Mouse (Mus musculus) layer of hippocampus, postnatal 14 days (tissue): ENCODE measurements around the gene Tmprss11b. TPM values are rescaled to one million over a fixed set of nuclear protein-coding genes. Genes with fewer than 3 reads are reported as not detected.
A peak's percentile ranks its signal among the peaks of the same experiment; 100 is the strongest.

ENCODE experiments used
- DNase-seq, 2 experiments: peaks; one replicate each; pipeline ENCODE4 v3.0.0; 2021 to 2022; ENCODE audit warnings: low spot score in 2 of 2, mixed read lengths in 1 of 2
- long read RNA-seq, 2 experiments: library from polyadenylated mRNA; stranded (forward); transcript quantifications; one replicate each; pipeline ENCODE4 v2.0.0; 2021
- total RNA-seq, 2 experiments: library from RNA; stranded (reverse); gene quantifications; 2 replicates each; pipeline ENCODE4 v1.2.3; 2021

Tmprss11b gene
- not detected for total RNA-seq
- long read RNA-seq, experiment 1, result 0 reads
- long read RNA-seq, experiment 2, result 0 reads

DNA sequence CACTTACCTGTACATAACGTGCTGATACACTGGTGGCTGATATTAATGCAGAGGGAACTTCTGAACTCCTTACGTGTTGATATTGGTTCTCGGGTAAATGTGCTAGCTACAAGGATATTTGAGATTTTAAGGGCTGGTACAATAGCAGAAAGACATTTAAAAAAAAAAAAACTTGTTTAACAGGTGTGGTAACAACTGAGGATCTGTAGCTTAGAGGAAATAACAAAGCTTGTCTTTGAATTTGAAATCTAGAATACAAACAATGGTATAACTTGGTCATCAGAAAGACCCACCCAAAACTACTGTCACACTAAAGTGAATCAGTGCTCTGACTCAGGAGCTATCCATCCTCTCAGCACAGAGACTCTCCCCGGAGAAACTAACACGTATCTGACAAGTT, at the start of gene Tmprss11b:
Gene Tmprss11b, minus strand, starts transcription at position 101 of the 400 bp plus-strand sequence.
- no peak for DNase-seq

DNA sequence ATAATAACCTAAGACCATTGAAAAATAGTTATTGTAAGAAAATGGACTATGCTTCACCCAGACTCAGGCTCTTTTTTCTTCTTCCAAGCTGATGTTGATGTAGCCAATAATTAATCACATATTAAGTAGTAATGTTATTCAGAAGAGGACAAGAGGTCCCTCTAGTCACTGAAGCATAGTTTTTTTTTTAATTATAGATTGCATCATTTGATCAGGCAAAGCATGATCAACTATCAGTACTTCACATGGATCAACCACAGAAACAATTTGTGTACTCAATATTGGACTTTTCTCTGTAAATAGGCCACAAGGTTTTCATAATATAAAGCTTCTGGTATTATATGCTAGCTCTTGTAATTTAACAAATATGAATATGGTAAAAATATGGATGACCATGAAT, 48.9 kb upstream of the Tmprss11b start:
- no peak for DNase-seq

DNA sequence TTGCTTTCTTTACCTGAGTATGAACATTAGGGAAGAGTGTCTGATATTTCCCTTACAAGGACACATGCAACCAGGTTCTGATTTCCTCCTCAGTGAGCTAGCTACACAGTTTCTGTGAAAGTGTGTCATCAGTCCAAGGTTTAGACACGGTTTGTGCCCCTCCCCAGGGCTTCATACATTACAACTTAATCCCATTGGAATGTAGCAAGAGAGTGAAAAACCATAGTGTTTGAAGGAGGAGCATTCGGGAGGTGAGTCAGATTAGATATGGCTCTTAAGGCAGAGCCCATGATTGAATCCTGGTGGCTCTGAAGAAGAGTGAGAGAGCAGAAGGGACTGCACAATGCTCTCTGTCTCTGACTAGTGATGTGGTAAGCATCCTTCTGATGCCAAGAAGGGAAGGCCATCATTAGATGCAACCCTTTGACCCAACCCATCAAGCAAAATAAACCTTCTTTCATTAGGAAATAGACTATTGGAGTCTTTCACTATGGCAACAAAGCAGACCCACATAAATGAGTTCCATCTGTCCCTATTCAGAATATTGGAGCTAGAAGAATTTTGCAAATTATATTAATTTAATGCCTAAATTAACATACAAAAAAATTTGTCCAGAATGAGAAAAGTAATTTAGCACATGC, 46.8 kb upstream of the Tmprss11b start:
- peak in 1 of 2 experiments; percentile 50 for DNase-seq

DNA sequence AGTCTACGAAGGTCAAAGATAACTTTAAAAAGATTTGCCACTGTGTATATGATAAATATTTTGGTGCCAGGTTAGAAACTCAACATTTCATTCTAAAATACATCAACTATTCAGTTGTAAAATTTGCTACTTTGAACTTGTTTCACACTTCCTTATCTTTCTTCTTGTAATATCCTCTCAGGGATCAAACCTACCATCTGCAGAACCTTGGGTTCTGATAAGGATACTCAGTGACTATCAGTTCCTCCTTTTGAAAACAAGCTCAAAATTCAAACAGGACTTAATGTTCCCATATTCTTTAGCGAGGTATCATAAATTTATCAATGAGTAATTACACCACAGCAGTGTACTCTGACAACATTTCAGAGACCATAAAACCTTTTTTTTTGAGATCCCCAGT, 38.8 kb upstream of the Tmprss11b start:
- DNase-seq, result no peak

DNA sequence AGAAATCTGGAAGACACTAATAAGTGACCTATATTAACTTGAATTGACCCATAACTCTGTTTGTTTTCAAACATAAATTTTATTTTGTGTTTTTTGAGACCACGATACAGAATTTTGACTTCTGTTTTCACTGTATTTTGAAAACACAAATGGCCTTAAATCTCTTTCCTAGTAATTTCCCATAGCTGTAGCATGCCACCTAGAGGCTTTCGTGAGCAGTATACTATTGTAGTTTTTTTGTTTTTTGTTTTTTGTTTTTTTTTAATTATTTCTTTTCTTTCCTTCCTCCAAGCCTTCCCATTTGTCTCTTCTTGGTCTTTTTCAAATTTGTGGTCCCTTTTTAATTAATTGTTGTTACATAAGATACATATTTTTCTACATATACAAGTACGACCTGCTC, 28.8 kb upstream of the Tmprss11b start:
- DNase-seq, result no peak

DNA sequence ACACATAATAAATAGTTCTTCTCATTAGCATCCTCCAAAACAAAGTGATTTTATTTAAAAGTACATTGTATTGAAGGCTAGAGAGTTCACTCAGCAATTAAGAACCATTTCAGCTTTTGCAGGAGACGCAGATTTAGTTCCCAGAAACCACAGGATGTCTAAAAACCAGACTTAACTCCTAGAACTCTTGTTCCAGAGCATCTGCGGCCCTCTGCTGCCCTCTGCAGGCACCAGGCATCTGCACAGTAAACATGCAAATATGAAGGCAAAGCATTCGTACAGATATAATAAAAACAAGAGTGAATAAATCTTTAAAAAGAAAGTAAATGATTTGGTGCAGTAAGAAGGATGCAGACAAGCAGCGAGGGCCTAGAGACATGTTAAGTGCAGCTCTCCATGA, 8.5 kb upstream of the Tmprss11b start:
- peak; percentile 58 to 76 for DNase-seq

DNA sequence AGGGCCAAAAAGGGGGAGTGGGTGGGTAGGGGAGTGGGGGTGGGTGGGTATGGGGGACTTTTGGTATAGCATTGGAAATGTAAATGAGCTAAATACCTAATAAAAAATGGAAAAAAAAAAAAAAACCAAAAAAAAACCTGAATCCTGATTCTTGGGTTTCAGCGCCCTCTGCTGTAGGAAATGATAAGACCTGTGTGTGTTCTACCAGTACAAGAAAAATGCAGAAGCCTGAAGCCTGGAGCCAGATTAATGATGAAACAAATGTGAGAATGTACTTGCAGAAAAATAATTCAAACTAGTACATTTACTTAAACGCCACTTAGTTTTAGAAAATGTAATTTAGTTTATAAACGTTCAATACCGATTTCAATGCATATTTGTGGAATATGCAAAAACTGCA, 27.0 kb downstream of the Tmprss11b start:
- peak; percentile 14 to 54 for DNase-seq

DNA sequence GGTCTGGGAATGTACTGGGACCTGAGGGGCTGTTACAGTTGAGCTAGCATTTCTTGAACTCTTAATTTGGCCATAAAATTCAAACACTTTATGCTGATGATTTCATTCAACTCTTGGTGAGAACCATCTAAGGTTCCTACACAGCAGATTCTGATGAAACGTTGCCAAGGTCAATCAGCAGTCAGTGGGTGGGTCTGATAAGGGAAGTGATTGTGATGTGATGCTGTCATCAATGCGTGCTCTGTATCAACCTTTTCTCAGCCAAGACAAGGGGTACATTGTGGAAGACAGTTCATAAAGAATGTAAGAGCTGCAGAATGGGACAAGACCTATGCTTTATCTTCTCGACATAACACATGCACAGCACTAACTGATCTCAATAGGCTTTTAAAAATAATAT, 35.4 kb downstream of the Tmprss11b start:
- DNase-seq, result no peak

DNA sequence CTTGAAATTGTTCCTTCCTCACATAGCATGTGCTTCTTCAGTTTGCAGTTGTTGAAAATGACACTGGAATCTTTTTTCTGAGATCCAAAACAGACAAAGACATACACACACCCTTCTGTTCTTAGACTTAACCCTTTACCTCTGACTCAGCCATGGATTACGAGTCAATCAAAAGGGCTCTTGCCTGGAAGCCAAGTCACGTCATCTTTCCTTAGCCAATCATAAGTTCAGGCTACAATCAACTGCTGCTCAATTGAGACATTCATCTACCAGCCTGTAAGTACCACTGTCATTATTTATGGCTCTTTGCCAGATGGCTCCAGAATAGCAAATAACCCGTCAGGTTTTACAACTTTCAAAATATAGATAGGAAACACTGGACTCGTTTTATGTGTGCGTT, 43.8 kb downstream of the Tmprss11b start, which contains the start of gene Tmprss11f:
Gene Tmprss11f, minus strand, starts transcription at position 101 of the 400 bp plus-strand sequence.
- no peak for DNase-seq

DNA sequence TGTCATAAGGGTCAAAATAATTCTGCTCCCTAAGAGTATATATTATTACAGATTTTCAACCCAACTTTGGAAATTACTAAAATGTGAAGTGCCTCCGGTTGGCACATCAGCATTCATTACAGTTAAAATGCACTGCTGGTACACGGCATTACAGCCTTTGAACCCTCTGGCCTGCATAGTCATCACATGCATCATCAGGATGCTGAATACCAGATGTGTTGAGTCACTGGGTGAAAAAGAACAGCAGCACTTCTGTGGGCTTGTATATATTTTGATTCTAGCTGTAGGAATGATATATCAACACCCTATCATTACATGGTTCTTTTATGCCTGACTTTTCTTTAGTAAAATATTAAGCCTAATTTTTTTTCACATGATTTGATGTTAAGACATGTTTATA, 45.5 kb downstream of the Tmprss11b start:
- no peak for DNase-seq

DNA sequence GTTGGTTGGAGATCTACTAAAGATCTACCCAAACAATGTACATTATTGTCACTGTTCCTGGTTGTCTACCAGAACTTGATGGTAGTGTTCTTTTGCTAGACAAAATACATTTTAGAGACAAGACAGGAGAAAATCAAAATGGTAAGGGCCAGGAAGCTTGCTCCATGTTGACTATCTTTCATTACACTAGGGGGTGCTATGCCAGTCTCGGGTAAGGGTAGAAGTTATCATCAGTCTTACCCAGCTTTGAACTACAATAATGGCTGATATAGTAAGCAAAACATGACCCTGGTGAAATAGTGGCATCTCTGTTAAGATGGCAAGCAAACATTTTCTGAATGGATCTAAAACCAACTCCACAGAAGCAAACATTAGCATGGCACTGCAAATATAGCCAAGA, 54.4 kb downstream of the Tmprss11b start:
- DNase-seq, result no peak

Other genes starting within 250 kb of the Tmprss11b start
- not detected for gene Tmprss11a, start 207.4 kb downstream of the Tmprss11b start, total RNA-seq
- not detected for gene Tmprss11g, start 157.8 kb downstream of the Tmprss11b start, total RNA-seq
- gene Tmprss11f, start 43.9 kb downstream of the Tmprss11b start, total RNA-seq, result not detected
- not detected for gene Tmprss11e, start 69.5 kb upstream of the Tmprss11b start, total RNA-seq
- gene Ythdc1, start 127.9 kb upstream of the Tmprss11b start, total RNA-seq, result 10 to 100 TPM; 52.6 to 54.7 TPM
- gene Ugt2b34, start 230.6 kb upstream of the Tmprss11b start, total RNA-seq, result not detected